Mouse (Mus musculus) heart, adult 2 months (tissue): ENCODE measurements around the gene Krt4. TPM values are rescaled to one million over a fixed set of nuclear protein-coding genes. Genes with fewer than 3 reads are reported as not detected.

Experiments
- DNase-seq, 2 experiments: peaks; one replicate each; pipeline ENCODE4 v3.0.0; 2021
- H3K27ac ChIP-seq: fragments of 200-600 bp; 2 replicates; pipeline ENCODE4 v1.8.1; 2022
- H3K27me3 ChIP-seq: fragments of 200-500 bp; 2 replicates; pipeline ENCODE4 v1.6.1; 2012; ENCODE audit warnings: mild to moderate bottlenecking, low read length, inconsistent platforms, mixed read lengths; ENCODE audit not compliant: control insufficient read depth, insufficient read depth
- H3K36me3 ChIP-seq: fragments of 200-500 bp; 2 replicates; pipeline ENCODE4 v1.6.1; 2012; ENCODE audit warnings: low read length, inconsistent platforms; ENCODE audit not compliant: control insufficient read depth, insufficient read depth
- H3K4me1 ChIP-seq: fragments of 200-500 bp; 2 replicates; pipeline ENCODE4 v1.6.1; 2011; ENCODE audit warnings: low read length; ENCODE audit not compliant: control insufficient read depth, insufficient read depth
- H3K4me3 ChIP-seq: fragments of 200-600 bp; 2 replicates; pipeline ENCODE4 v1.8.1; 2022
- H3K79me2 ChIP-seq: fragments of 200-500 bp; replicated peaks from 2 replicates; pipeline ENCODE4 v1.6.1; 2012; ENCODE audit warnings: mild to moderate bottlenecking, inconsistent platforms, low read length, moderate library complexity, mixed read lengths; ENCODE audit not compliant: control insufficient read depth, insufficient read depth
- H3K9ac ChIP-seq: fragments of 200-500 bp; 2 replicates; pipeline ENCODE4 v1.6.1; 2012; ENCODE audit warnings: low read depth, mild to moderate bottlenecking, control low read depth, inconsistent platforms, low read length, mixed read lengths
- CTCF ChIP-seq: fragments of 200-600 bp; IDR thresholded peaks from 2 replicates; pipeline ENCODE4 v1.8.1; 2022; ENCODE audit warnings: antibody characterized with exemption, mild to moderate bottlenecking, moderate library complexity
- EP300 ChIP-seq: fragments of 200-500 bp; IDR thresholded peaks from 2 replicates; pipeline ENCODE4 v1.6.1; 2011; ENCODE audit warnings: low read depth, low read length, control low read depth; ENCODE audit not compliant: insufficient read depth
- POLR2A ChIP-seq: fragments of 200-500 bp; IDR thresholded peaks from 2 replicates; pipeline ENCODE4 v1.6.1; 2011; ENCODE audit warnings: mild to moderate bottlenecking, low read depth, low read length, control low read depth; ENCODE audit not compliant: insufficient read depth
- WGBS: fragments of 180-500 bp; shearing (Covaris S2); methylation state at CpG from one replicate; pipeline ENCODE4 v1.1.7; 2018; 5-methylcytosine and 5-hydroxymethylcytosine counted together
- intact Hi-C: fragments of 180-260 bp; cut with DNase I; formaldehyde crosslinking; loops from one replicate; pipeline ENCODE4 v1.15.1; 2025
- polyA plus RNA-seq: library from polyadenylated mRNA; depleted of rRNA; stranded (reverse); fragments of >200 nt; gene quantifications from 2 replicates; pipeline ENCODE4 v1.2.3, GENCODE M21; 2012
- total RNA-seq, 2 experiments: library from RNA; stranded (reverse); gene quantifications; 2 replicates each; pipeline ENCODE4 v1.2.3; 2021

Krt4 gene
- total and polyA plus RNA-seq, 3 experiments, result 0.43 TPM; not detected in 2

GRCm38 (mm10) chr15:101929666-101930065, 5.1 kb upstream of the Krt4 start:
- Histone ChIP-seq H3K36me3 (no peaks in the 10 kb centered on the region), H3K4me3 (peak overlapping the region; percentile 10; the same call in 1 of the 2 replicates), H3K4me1 (no peaks in the 10 kb centered on the region; the same call in 1 of the 2 replicates), H3K9ac (no peak overlapping the region), H3K79me2 (no peaks in the 10 kb centered on the region), H3K27ac (no peak overlapping the region), H3K27me3 (no peaks in the 10 kb centered on the region; the same call in 1 of the 2 replicates)
- intact Hi-C loops, result no loop called here
- 5% methylated on average over 17 of the region's 17 CpGs for WGBS
- TF ChIP-seq CTCF (no peak), EP300 (no peak), POLR2A (no peak)
- DNase-seq, result peak; percentile 25 to 30

- H3K27me3 ChIP-seq, result no peaks in the 10 kb centered on the region; the same call in 1 of the 2 replicates
- H3K27ac ChIP-seq, result no peak overlapping the region
- no peaks in the 10 kb centered on the region; the same call in 1 of the 2 replicates for H3K4me1 ChIP-seq
- intact Hi-C loops, result no loop called here
- no peak for DNase-seq
- H3K9ac ChIP-seq, result no peak overlapping the region
- TF ChIP-seq EP300, result no peak
- TF ChIP-seq POLR2A, result no peak
- TF ChIP-seq CTCF, result no peak
- no peak overlapping the region for H3K4me3 ChIP-seq
- 24% methylated on average over 9 of the region's 9 CpGs for WGBS
- no peaks in the 10 kb centered on the region for H3K36me3 ChIP-seq
- no peaks in the 10 kb centered on the region for H3K79me2 ChIP-seq
Measured at GRCm38 (mm10) chr15:101929087-101929486, 4.6 kb upstream of the Krt4 start.

- H3K27me3 ChIP-seq, result no peaks in the 10 kb centered on the region; the same call in 1 of the 2 replicates
- H3K9ac ChIP-seq, result no peak overlapping the region
- H3K4me1 ChIP-seq, result no peaks in the 10 kb centered on the region; the same call in 1 of the 2 replicates
- no peak for TF ChIP-seq EP300
- TF ChIP-seq CTCF, result no peak
- no peak for TF ChIP-seq POLR2A
- H3K79me2 ChIP-seq, result no peaks in the 10 kb centered on the region
- DNase-seq, result peak; percentile 30 to 37
- no peak overlapping the region for H3K27ac ChIP-seq
- WGBS, result 49% methylated on average over 12 of the region's 12 CpGs
- intact Hi-C loops, result no loop called here
- H3K4me3 ChIP-seq, result no peak overlapping the region
- H3K36me3 ChIP-seq, result no peaks in the 10 kb centered on the region
Measured at GRCm38 (mm10) chr15:101927340-101928080, 3.0 kb upstream of the Krt4 start.

GRCm38 (mm10) chr15:101925041-101925440, 506 bp upstream of the Krt4 start:
- DNase-seq, result no peak
- no peaks in the 10 kb centered on the region for H3K27me3 ChIP-seq
- H3K4me1 ChIP-seq, result no peaks in the 10 kb centered on the region
- no peaks in the 10 kb centered on the region for H3K79me2 ChIP-seq
- H3K4me3 ChIP-seq, result no peak overlapping the region
- TF ChIP-seq CTCF, result no peak
- no peak for TF ChIP-seq EP300
- TF ChIP-seq POLR2A, result no peak
- H3K27ac ChIP-seq, result no peak overlapping the region
- H3K9ac ChIP-seq, result no peak overlapping the region
- WGBS, result 92% methylated on average over 1 of the region's 1 CpGs
- no peaks in the 10 kb centered on the region for H3K36me3 ChIP-seq
- intact Hi-C loops, result no loop called here

- DNase-seq, result no peak
- H3K4me3 ChIP-seq, result no peak overlapping the region
- H3K27ac ChIP-seq, result no peak overlapping the region
- TF ChIP-seq EP300 (no peak), POLR2A (no peak), CTCF (no peak)
- H3K79me2 ChIP-seq, result no peaks in the 10 kb centered on the region
- no peaks in the 10 kb centered on the region for H3K4me1 ChIP-seq
- intact Hi-C loops, result no loop called here
- H3K27me3 ChIP-seq, result no peaks in the 10 kb centered on the region
- WGBS, result 89% methylated on average over 2 of the region's 2 CpGs
- no peaks in the 10 kb centered on the region for H3K36me3 ChIP-seq
- H3K9ac ChIP-seq, result no peak overlapping the region
Measured at GRCm38 (mm10) chr15:101922296-101922695, 2.2 kb downstream of the Krt4 start.

GRCm38 (mm10) chr15:101916072-101916471, 8.5 kb downstream of the Krt4 start:
- Histone ChIP-seq H3K27me3 (no peaks in the 10 kb centered on the region), H3K4me1 (no peaks in the 10 kb centered on the region), H3K36me3 (no peaks in the 10 kb centered on the region), H3K9ac (no peak overlapping the region), H3K79me2 (no peaks in the 10 kb centered on the region), H3K4me3 (no peak overlapping the region), H3K27ac (no peak overlapping the region)
- whole genome bisulfite sequencing, result 49% methylated on average over 2 of the region's 2 CpGs
- DNase-seq, result no peak
- no peak for TF ChIP-seq EP300
- TF ChIP-seq POLR2A, result no peak
- no peak for TF ChIP-seq CTCF
- intact Hi-C loops, result no loop called here
